Mouse (Mus musculus) embryonic fibroblast, embryonic 13.5 days (primary cell): ENCODE data around the gene Mst1. TPM values are rescaled to one million over a fixed set of nuclear protein-coding genes. Genes with fewer than 3 reads are reported as not detected.

ENCODE experiments used
- H3K27ac ChIP-seq: 2 replicates; pipeline ENCODE4 v1.5.1; 2012; ENCODE audit warnings: low read length, control low read depth, inconsistent platforms; ENCODE audit not compliant: insufficient read depth
- H3K4me1 ChIP-seq: 2 replicates; pipeline ENCODE4 v1.6.1; 2011; ENCODE audit warnings: low read length; ENCODE audit not compliant: control insufficient read depth, insufficient read depth
- H3K4me3 ChIP-seq: 2 replicates; pipeline ENCODE4 v1.5.1; 2011; ENCODE audit warnings: mild to moderate bottlenecking, control low read depth, low read length; ENCODE audit not compliant: insufficient read depth
- CTCF ChIP-seq: IDR thresholded peaks from 2 replicates; pipeline ENCODE4 v1.5.1; 2011; ENCODE audit warnings: mild to moderate bottlenecking, control low read depth, low read length, moderate library complexity, borderline replicate concordance; ENCODE audit not compliant: insufficient read depth
- POLR2A ChIP-seq: IDR thresholded peaks from 2 replicates; pipeline ENCODE4 v1.6.1; 2011; ENCODE audit warnings: low read depth, mild to moderate bottlenecking, control low read depth, low read length, moderate library complexity
- polyA plus RNA-seq: library from polyadenylated mRNA; stranded (reverse); fragments of >200 nt; gene quantifications from 2 replicates; pipeline ENCODE4 v1.2.4, GENCODE M21; 2011; ENCODE audit warnings: low read depth; ENCODE audit not compliant: missing spikeins, insufficient read length

Gene Mst1
- polyA plus RNA-seq, 1 experiment = not detected

GRCm38 (mm10) chr9:108049561-108050251 is 30.5 kb upstream of the Mst1 start:
- Histone ChIP-seq H3K4me1 (0 out of 2 replicates have a peak, but pooled peaks cover 4% of the 10 kb centered on the region), H3K4me3 (peak overlapping the region; percentile 72), H3K27ac (peak overlapping the region; percentile 4; the same call in 1 of the 2 replicates)
- no peak for TF ChIP-seq CTCF
- TF ChIP-seq POLR2A = no peak

GRCm38 (mm10) chr9:108051184-108051930 is 28.9 kb upstream of the Mst1 start:
- H3K27ac ChIP-seq = no peak overlapping the region
- TF ChIP-seq POLR2A (no peak; the same call in 1 of the 2 replicates), CTCF (no peak)
- 0 out of 2 replicates have a peak, but pooled peaks cover 4% of the 10 kb centered on the region for H3K4me1 ChIP-seq
- H3K4me3 ChIP-seq = no peak overlapping the region

GRCm38 (mm10) chr9:108051931-108052220 is 28.4 kb upstream of the Mst1 start:
- Histone ChIP-seq H3K4me1 (0 out of 2 replicates have a peak, but pooled peaks cover 4% of the 10 kb centered on the region), H3K27ac (no peak overlapping the region), H3K4me3 (no peak overlapping the region)
- TF ChIP-seq POLR2A = no peak
- TF ChIP-seq CTCF = no peak

GRCm38 (mm10) chr9:108052411-108052810 is 27.8 kb upstream of the Mst1 start:
- no peak for TF ChIP-seq CTCF
- no peak for TF ChIP-seq POLR2A
- Histone ChIP-seq H3K4me1 (0 out of 2 replicates have a peak, but pooled peaks cover 4% of the 10 kb centered on the region), H3K4me3 (no peak overlapping the region), H3K27ac (no peak overlapping the region)

GRCm38 (mm10) chr9:108052885-108053664 is 27.2 kb upstream of the Mst1 start, which contains the start of gene Amigo3:
Gene Amigo3, plus strand, starts transcription at chr9:108053159.
- Histone ChIP-seq H3K4me3 (no peak within 1 kb of the TSS), H3K4me1 (0 out of 2 replicates have a peak, but pooled peaks cover 1% of the 10 kb centered on the region), H3K27ac (no peak within 1 kb of the TSS)
- TF ChIP-seq POLR2A (peak; percentile 58), CTCF (peak; percentile 45; the same call in 1 of the 2 replicates)

- Histone ChIP-seq H3K4me3 (no peak overlapping the region), H3K27ac (no peak overlapping the region), H3K4me1 (no peaks in the 10 kb centered on the region)
- TF ChIP-seq CTCF (no peak), POLR2A (0 out of 2 replicates have a peak, but pooled peaks have one; percentile 5)
These were observed 26.5 kb upstream of the Mst1 start for GRCm38 (mm10) chr9:108053665-108054225.

- Histone ChIP-seq H3K4me3 (no peak overlapping the region), H3K4me1 (no peaks in the 10 kb centered on the region), H3K27ac (no peak overlapping the region)
- TF ChIP-seq CTCF (no peak), POLR2A (peak; percentile 14)
These were observed 25.8 kb upstream of the Mst1 start for GRCm38 (mm10) chr9:108054331-108055040.

- Histone ChIP-seq H3K4me3 (no peak overlapping the region), H3K27ac (no peak overlapping the region), H3K4me1 (no peaks in the 10 kb centered on the region)
- TF ChIP-seq POLR2A (no peak), CTCF (no peak)
These were observed 25.2 kb upstream of the Mst1 start for GRCm38 (mm10) chr9:108055061-108055460.
